ENCODE assay signal across 12 mouse cellular contexts in the genomic region with DNA sequence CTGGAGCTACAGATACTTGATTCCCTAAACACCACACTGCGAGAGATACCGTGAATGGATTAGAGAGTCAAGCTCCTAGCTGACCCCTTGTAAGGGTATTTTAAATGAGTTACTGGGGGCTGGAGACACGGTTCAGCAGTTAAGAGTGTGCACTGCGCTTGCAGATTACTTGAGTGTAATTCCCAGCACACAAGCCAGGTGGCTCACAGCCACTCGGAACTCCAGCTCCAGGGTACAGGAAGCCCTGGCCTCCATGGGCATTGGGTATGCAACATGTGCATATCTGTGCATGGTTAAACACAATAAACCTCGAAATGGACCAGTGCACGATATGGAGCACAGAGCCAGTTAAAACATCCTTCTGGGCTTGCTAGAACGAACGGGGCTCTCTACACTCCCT. TPM values are rescaled to one million over a fixed set of nuclear protein-coding genes. Genes with fewer than 3 reads are reported as not detected.
DNase-seq lines count a peak whose midpoint lies in the region; ATAC-seq and TF ChIP-seq lines count a peak whose summit lies in the region.
"Had no signal": no experiment of that assay in that cellular context is flagged by ENCODE, and none has a peak within 500 bp of the region (broad histone marks: within the 10 kb centered on the region; RNA-seq: fewer than 3 reads in every experiment).

No protein-coding gene starts in this region.

- no peak for ATAC-seq in kidney, embryonic 16.5 days (ENCODE audit: low FRiP score, low TSS enrichment)
- no peak for ATAC-seq in lung, embryonic 14.5 days (ENCODE audit: insufficient read depth)
- ATAC-seq in inflammation-experienced regulatory T-cells, adult 6 months = no peak

- H3K27me3 ChIP-seq in kidney, adult 2 months (replicated peaks; ENCODE audit: control insufficient read depth, insufficient read depth, low read length) = no peaks in the 10 kb centered on the region
- H3K27me3 ChIP-seq in kidney, embryonic 16.5 days (ENCODE audit: insufficient read depth, low read length) = no peaks in the 10 kb centered on the region
- no peaks in the 10 kb centered on the region for H3K27me3 ChIP-seq in lung, embryonic 14.5 days (ENCODE audit: insufficient read depth, low read length)

- no peak overlapping the region for H3K27ac ChIP-seq in kidney, adult 2 months (ENCODE audit: insufficient read depth, low read depth, low read length)
- H3K27ac ChIP-seq in kidney, embryonic 16.5 days (ENCODE audit: low read length) = no peak overlapping the region
- no peak overlapping the region for H3K27ac ChIP-seq in lung, embryonic 14.5 days (ENCODE audit: low read depth)

- WGBS in kidney, adult 2 months = 61% methylated on average over 9 of the region's 9 CpGs
- WGBS in kidney, embryonic 16.5 days = 83% methylated on average over 9 of the region's 9 CpGs
- WGBS in lung, embryonic 14.5 days = 83% methylated on average over 9 of the region's 9 CpGs

- H3K36me3 ChIP-seq in kidney, adult 2 months (ENCODE audit: control insufficient read depth, insufficient read depth, low read length) = peaks cover 2% of the 10 kb centered on the region
- peaks cover 37% of the 10 kb centered on the region for H3K36me3 ChIP-seq in kidney, embryonic 16.5 days (ENCODE audit: insufficient read depth, low read length)
- H3K36me3 ChIP-seq in lung, embryonic 14.5 days (ENCODE audit: insufficient read depth) = peaks cover 62% of the 10 kb centered on the region

- no peaks in the 10 kb centered on the region for H3K4me1 ChIP-seq in kidney, adult 2 months (ENCODE audit: control insufficient read depth, insufficient read depth, low read length)
- H3K4me1 ChIP-seq in kidney, embryonic 16.5 days (ENCODE audit: insufficient read depth, low read length) = no peaks in the 10 kb centered on the region
- H3K4me1 ChIP-seq in lung, embryonic 14.5 days (ENCODE audit: insufficient read depth) = no peaks in the 10 kb centered on the region

- H3K9me3 ChIP-seq in kidney, embryonic 16.5 days (ENCODE audit: low read length) = no peaks in the 10 kb centered on the region
- no peaks in the 10 kb centered on the region for H3K9me3 ChIP-seq in lung, embryonic 14.5 days (ENCODE audit: low read depth, low read length)

- TF ChIP-seq POLR2A in kidney, adult 2 months (IDR thresholded peaks at IDR 0.05; ENCODE audit: low read depth, low read length) = no peak
- no peak for TF ChIP-seq POLR2A in brain, embryonic 14.5 days (IDR thresholded peaks at IDR 0.05; ENCODE audit: borderline replicate concordance, extremely low read depth, insufficient read depth, insufficient read length, poor library complexity, severe bottlenecking)

- H3K9ac ChIP-seq in kidney, embryonic 16.5 days (replicated peaks; ENCODE audit: low read length) = no peak overlapping the region
- no peak overlapping the region for H3K9ac ChIP-seq in lung, embryonic 14.5 days

- peak; percentile 48; the same call in 1 of the 2 replicates for TF ChIP-seq CTCF in kidney, adult 2 months (conservative IDR thresholded peaks at IDR 0.05; ENCODE audit: insufficient read depth, insufficient read length, low read depth, low read length)
- TF ChIP-seq CTCF in lung, embryonic 14.5 days (IDR thresholded peaks at IDR 0.05; ENCODE audit: low read depth) = peak; percentile 51
- TF ChIP-seq CTCF in brain, embryonic 14.5 days (IDR thresholded peaks at IDR 0.05; ENCODE audit: borderline replicate concordance, extremely low read depth, insufficient read depth, insufficient read length) = peak; percentile 39; the same call in 1 of the 2 replicates

- H3K4me2 ChIP-seq in kidney, embryonic 16.5 days (replicated peaks; ENCODE audit: low read depth, low read length) = no peak overlapping the region
- no peak overlapping the region for H3K4me2 ChIP-seq in lung, embryonic 14.5 days

- DNase-seq in kidney, adult 2 months = no peak
- DNase-seq in lung, embryonic 14.5 days = peak; percentile 51
- no peak for DNase-seq in lung, postnatal 10 days
- DNase-seq in ES-CJ7 (ENCODE audit: low read depth, low spot score) = peak; percentile 46
- no peak for DNase-seq in brain, embryonic 14.5 days (ENCODE audit: low read depth)
- DNase-seq: gastrocnemius, postnatal 10 days; left cerebral cortex, postnatal 4 days; lung, postnatal 36 days had no signal

- H3K4me3 ChIP-seq in kidney, adult 2 months (ENCODE audit: insufficient read depth, low read depth, low read length) = no peak overlapping the region
- H3K4me3 ChIP-seq in kidney, embryonic 16.5 days (ENCODE audit: low read length) = no peak overlapping the region
- H3K4me3 ChIP-seq in lung, embryonic 14.5 days (ENCODE audit: low read depth, low read length) = no peak overlapping the region

RNA-seq across cellular contexts. Expression of gene Gtf2ird1, which starts 44.9 kb away (rescaled TPM):
- 22.4 and 24.0 TPM in 2 replicates for polyA plus RNA-seq in kidney, adult 2 months (2012; rRNA removed)
- polyA plus RNA-seq in kidney, embryonic 16.5 days (2015; fragmentation: Nextera tagmentation; extraction: Ambion mirVana) = 73.8 and 76.9 TPM in 2 replicates
- polyA plus RNA-seq in lung, embryonic 14.5 days (2014; fragmentation: Nextera tagmentation; extraction: Ambion mirVana) = 82.5 and 85.6 TPM in 2 replicates
- 78.1 and 80.5 TPM in 2 replicates for polyA plus RNA-seq in brain, embryonic 14.5 days (2012; rRNA removed)
- polyA plus RNA-seq in inflammation-experienced regulatory T-cells, adult 6 months (2017; shearing (Covaris generic)) = 10 to 100 TPM in 1 of 3 experiments, 1 to 10 TPM in 2; 3.5 to 12.4 (median 5.7) TPM

RNA-seq across cellular contexts. Expression of gene Clip2, which starts 50.8 kb away (rescaled TPM):
- polyA plus RNA-seq in kidney, adult 2 months (2012; rRNA removed) = 22.4 and 25.2 TPM in 2 replicates
- polyA plus RNA-seq in kidney, embryonic 16.5 days (2015; fragmentation: Nextera tagmentation; extraction: Ambion mirVana) = 4.1 and 4.3 TPM in 2 replicates
- 5.8 and 6.6 TPM in 2 replicates for polyA plus RNA-seq in lung, embryonic 14.5 days (2014; fragmentation: Nextera tagmentation; extraction: Ambion mirVana)
- 77.0 and 115 TPM in 2 replicates for polyA plus RNA-seq in brain, embryonic 14.5 days (2012; rRNA removed)
- under 1 TPM; 0.55 to 0.88 (median 0.74) TPM for polyA plus RNA-seq in inflammation-experienced regulatory T-cells, adult 6 months (2017; shearing (Covaris generic))

RNA-seq across cellular contexts. Expression of gene Syna, which starts 58.5 kb away (rescaled TPM):
- polyA plus RNA-seq in kidney, adult 2 months (2012; rRNA removed) = 0.34 and 0.48 TPM in 2 replicates
- 0.09 and 0.27 TPM in 2 replicates for polyA plus RNA-seq in kidney, embryonic 16.5 days (2015; fragmentation: Nextera tagmentation; extraction: Ambion mirVana)
- polyA plus RNA-seq in lung, embryonic 14.5 days (2014; fragmentation: Nextera tagmentation; extraction: Ambion mirVana) = not detected in 2 replicates
- polyA plus RNA-seq in brain, embryonic 14.5 days (2012; rRNA removed) = 0.04 and 0.06 TPM in 2 replicates
- polyA plus RNA-seq in inflammation-experienced regulatory T-cells, adult 6 months (2017; shearing (Covaris generic)) = 1 to 10 TPM in 1 of 3 experiments, under 1 TPM in 1, not detected in 1; 0.28 to 1.1 TPM
- polyA plus RNA-seq: forebrain, embryonic 11.5 days; spleen, adult 2 months had no signal

Comparison
In these comparisons a context has a peak if more than half of its experiments do, and no peak if none do; other contexts are left out.
1. DNase-seq: peak in lung, embryonic 14.5 days (single experiment) and ES-CJ7 (single experiment); none in kidney, adult 2 months (single experiment), lung, postnatal 10 days (single experiment) and brain, embryonic 14.5 days (single experiment).
2. Peak in every context shown above with its lines, with median percentiles within 50 percentile points of each other: CTCF ChIP-seq.